Mouse (Mus musculus) hindbrain, embryonic 13.5 days (tissue): ENCODE measurements around the gene Aox3. TPM values are rescaled to one million over a fixed set of nuclear protein-coding genes. Genes with fewer than 3 reads are reported as not detected.

ENCODE experiments used
- ATAC-seq: fragments of 200-750 bp; cut with Nextera tagmentation; 2 replicates; pipeline ENCODE4 v1.8.0; 2017; ENCODE audit warnings: moderate TSS enrichment; ENCODE audit not compliant: low FRiP score
- H3K27ac ChIP-seq: fragments of 300-500 bp; sonication (generic); 2 replicates; pipeline ENCODE4 v1.5.1; 2015; ENCODE audit warnings: inconsistent platforms, mild to moderate bottlenecking, moderate library complexity
- H3K27me3 ChIP-seq: fragments of 300-500 bp; sonication (generic); 2 replicates; pipeline ENCODE4 v1.6.1; 2015; ENCODE audit warnings: mild to moderate bottlenecking, inconsistent platforms
- H3K36me3 ChIP-seq: fragments of 300-500 bp; sonication (generic); 2 replicates; pipeline ENCODE4 v1.6.1; 2015; ENCODE audit warnings: mild to moderate bottlenecking, inconsistent platforms
- H3K4me1 ChIP-seq: fragments of 300-500 bp; sonication (generic); replicated peaks from 2 replicates; pipeline ENCODE4 v1.6.1; 2015; ENCODE audit warnings: inconsistent platforms
- H3K4me2 ChIP-seq: fragments of 300-500 bp; sonication (generic); 2 replicates; pipeline ENCODE4 v1.6.1; 2015; ENCODE audit warnings: inconsistent platforms, mild to moderate bottlenecking, moderate library complexity
- H3K4me3 ChIP-seq: fragments of 300-500 bp; sonication (generic); 2 replicates; pipeline ENCODE4 v1.5.1; 2015; ENCODE audit warnings: mild to moderate bottlenecking, inconsistent platforms
- H3K9ac ChIP-seq: fragments of 300-500 bp; sonication (generic); 2 replicates; pipeline ENCODE4 v1.6.1; 2015; ENCODE audit warnings: mild to moderate bottlenecking, inconsistent platforms
- H3K9me3 ChIP-seq: fragments of 300-500 bp; sonication (generic); 2 replicates; pipeline ENCODE4 v1.6.1; 2016; ENCODE audit warnings: inconsistent platforms
- WGBS: fragments of 180-500 bp; shearing (Covaris S2); methylation state at CpG from one replicate; pipeline ENCODE4 v1.1.7; 2015; 5-methylcytosine and 5-hydroxymethylcytosine counted together
- polyA plus RNA-seq: library from polyadenylated mRNA; unstranded; fragments of >200 nt; fragmentation: Nextera tagmentation; extraction: Ambion mirVana; gene quantifications from 2 replicates; pipeline ENCODE4 v1.2.1, GENCODE M21; 2015

Gene Aox3
- polyA plus RNA-seq, 1 experiment from 2014 or later = 0.04 TPM

DNA sequence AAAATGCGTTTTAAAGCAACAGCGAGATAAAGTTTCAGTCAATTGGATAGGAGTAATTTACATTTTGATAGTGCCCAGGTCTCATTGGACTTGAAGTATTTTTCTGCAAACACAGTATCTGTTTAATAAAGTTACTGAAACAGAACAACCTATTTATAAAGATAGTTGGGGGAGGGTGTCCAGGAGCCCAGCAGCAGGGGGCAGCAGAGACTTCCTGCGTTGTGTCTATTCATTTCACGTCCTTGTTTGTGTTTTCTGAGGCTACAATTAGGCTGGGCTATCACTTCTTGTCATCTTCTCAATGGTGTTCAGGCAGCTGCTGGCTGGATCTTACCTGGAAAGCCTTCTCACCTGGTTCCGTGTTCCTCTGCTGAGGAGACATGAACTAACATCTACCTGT lies 43.8 kb downstream of the Aox3 start:
- H3K36me3 ChIP-seq = no peaks in the 10 kb centered on the region
- H3K27ac ChIP-seq = peak overlapping the region; percentile 53; the same call in 1 of the 2 replicates
- H3K4me3 ChIP-seq = no peak overlapping the region
- 51% methylated on average over 5 of the region's 5 CpGs for WGBS
- 0 out of 2 replicates have a peak, but pooled peaks have one; percentile 13 for ATAC-seq
- H3K4me2 ChIP-seq = no peak overlapping the region
- no peaks in the 10 kb centered on the region for H3K9me3 ChIP-seq
- H3K9ac ChIP-seq = no peak overlapping the region
- no peaks in the 10 kb centered on the region for H3K4me1 ChIP-seq
- H3K27me3 ChIP-seq = no peaks in the 10 kb centered on the region

DNA sequence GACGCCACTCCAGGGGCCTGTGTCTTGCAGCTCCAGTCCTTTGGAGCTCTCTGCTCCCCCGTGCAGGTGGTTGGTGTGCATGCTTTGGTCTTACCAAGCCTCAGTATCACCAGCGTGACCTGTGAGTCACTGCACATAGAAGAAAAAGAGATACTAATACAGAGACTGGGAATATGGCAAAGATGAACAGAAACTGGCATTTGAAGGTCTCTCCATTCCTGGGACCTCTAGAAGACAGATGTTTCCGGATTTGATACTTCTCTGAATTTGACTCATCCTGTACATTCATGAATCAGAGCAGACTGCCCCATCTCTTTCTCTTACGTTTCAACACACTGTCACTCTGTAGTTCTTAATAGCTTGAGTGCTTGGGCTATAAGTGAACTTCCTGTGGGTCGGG lies 57.0 kb downstream of the Aox3 start:
- no peak overlapping the region for H3K27ac ChIP-seq
- H3K27me3 ChIP-seq = no peaks in the 10 kb centered on the region
- H3K9me3 ChIP-seq = no peaks in the 10 kb centered on the region
- no peak overlapping the region for H3K4me2 ChIP-seq
- ATAC-seq = no peak
- no peak overlapping the region for H3K4me3 ChIP-seq
- H3K36me3 ChIP-seq = no peaks in the 10 kb centered on the region
- H3K4me1 ChIP-seq = no peaks in the 10 kb centered on the region
- whole genome bisulfite sequencing = 89% methylated on average over 6 of the region's 6 CpGs
- no peak overlapping the region for H3K9ac ChIP-seq

DNA sequence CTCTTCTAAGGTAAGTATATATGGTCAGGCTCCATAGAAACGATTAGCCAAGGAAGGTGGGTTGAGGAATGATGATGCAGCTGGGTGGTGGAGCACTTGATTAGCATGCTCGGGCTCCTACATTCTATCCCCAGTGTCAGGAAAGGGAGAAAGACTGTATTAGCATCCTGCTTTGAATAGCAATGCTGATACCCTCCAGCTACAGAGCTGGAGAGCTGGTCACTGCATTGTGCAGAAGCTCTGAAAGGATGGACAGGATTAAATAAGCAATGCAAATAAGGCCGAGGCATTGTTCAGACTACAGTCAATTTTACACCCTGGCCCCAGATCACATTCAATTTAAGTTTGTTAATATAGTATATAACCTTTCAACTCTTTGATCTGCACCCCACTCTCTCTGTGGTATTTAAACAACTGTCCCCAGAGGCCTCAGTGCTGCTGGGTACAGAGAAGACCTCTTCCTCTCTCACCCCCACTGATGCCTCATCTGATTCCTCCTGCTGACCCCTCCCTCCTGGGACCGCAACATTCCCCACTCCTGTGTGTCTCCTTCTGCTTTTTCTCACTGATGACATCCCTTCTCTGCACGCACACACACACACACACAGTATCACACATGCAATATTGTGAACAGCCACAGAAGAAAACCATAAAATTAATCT lies 75.7 kb downstream of the Aox3 start:
- no peak for ATAC-seq
- no peak overlapping the region for H3K27ac ChIP-seq
- 41% methylated on average over 5 of the region's 5 CpGs for WGBS

DNA sequence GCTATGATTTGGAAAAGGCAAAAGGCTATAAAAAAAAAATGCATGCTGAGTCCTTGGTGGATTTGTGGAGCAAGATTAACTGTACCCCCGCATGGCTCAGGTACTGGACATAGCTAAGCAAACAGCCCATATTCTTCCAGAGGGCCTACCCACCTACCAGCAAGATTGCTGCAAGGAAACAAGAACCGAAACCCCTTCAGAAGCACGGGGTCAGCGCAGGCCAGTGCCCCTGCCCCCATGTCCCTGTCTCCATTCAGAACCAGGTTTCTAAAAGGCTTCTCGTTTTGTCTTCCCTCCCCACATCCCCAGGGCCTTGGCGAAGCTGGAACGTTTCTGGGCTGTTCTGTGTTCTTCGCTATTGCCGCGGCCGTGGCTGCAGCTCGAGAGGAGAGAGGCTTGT lies 81.4 kb downstream of the Aox3 start:
- no peaks in the 10 kb centered on the region for H3K36me3 ChIP-seq
- H3K9me3 ChIP-seq = no peaks in the 10 kb centered on the region
- 87% methylated on average over 12 of the region's 12 CpGs for WGBS
- no peaks in the 10 kb centered on the region for H3K27me3 ChIP-seq
- no peak for ATAC-seq
- H3K4me1 ChIP-seq = no peaks in the 10 kb centered on the region
- no peak overlapping the region for H3K4me2 ChIP-seq
- no peak overlapping the region for H3K9ac ChIP-seq
- H3K4me3 ChIP-seq = no peak overlapping the region
- no peak overlapping the region for H3K27ac ChIP-seq

More for the DNA sequence above, 75.7 kb downstream of the Aox3 start:
- Histone ChIP-seq H3K9ac (no peak overlapping the region), H3K36me3 (no peaks in the 10 kb centered on the region), H3K4me1 (peaks cover 3% of the 10 kb centered on the region; the same call in 1 of the 2 replicates), H3K4me2 (no peak overlapping the region), H3K4me3 (no peak overlapping the region), H3K9me3 (no peaks in the 10 kb centered on the region), H3K27me3 (no peaks in the 10 kb centered on the region)

DNA sequence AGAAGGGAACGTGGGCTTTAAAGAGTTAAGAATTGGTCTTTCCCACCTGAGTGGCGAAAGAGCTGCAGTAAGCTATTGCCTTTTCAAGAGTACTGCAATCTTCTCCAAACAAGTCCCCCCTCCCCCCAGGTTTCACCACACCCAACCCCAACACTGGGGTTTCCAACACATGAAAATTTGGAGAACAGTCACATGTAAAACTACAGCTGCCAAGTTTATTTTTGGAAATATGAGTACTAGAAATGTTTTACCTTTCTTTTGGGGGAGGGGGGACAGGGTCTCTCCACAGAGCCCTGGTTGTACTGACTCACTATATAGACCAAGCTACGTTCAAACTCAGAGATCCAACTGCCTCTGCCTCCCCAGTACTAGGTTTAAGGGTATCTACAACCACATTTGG lies 82.1 kb downstream of the Aox3 start:
- H3K4me3 ChIP-seq = no peak overlapping the region
- H3K36me3 ChIP-seq = no peaks in the 10 kb centered on the region
- no peaks in the 10 kb centered on the region for H3K27me3 ChIP-seq
- WGBS = 81% methylated on average over 3 of the region's 3 CpGs
- H3K27ac ChIP-seq = no peak overlapping the region
- H3K4me1 ChIP-seq = no peaks in the 10 kb centered on the region
- H3K4me2 ChIP-seq = no peak overlapping the region
- H3K9me3 ChIP-seq = no peaks in the 10 kb centered on the region
- no peak for ATAC-seq
- no peak overlapping the region for H3K9ac ChIP-seq

DNA sequence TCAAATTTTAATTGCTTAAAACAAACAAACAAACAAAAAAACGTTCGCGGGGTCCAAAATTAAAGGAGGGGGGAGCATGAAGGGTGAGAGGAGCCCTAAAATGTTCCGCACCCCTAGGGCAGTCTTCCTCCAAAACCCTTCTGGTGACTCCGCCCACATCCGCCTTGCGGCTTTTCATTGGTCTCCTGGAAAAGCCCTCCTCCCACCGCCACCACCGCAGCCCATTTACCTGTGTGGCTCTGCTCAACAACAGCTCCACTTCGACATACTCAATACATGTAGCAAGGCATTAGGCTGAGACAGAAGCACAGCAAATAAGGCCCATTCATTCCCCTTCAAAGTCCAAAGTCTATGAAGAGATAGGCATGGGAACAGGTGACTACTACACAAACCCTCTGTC lies 82.6 kb downstream of the Aox3 start:
- Histone ChIP-seq H3K27ac (no peak overlapping the region), H3K4me3 (no peak overlapping the region), H3K27me3 (no peaks in the 10 kb centered on the region), H3K36me3 (no peaks in the 10 kb centered on the region), H3K4me2 (0 out of 2 replicates have a peak overlapping the region, but pooled peaks have one; percentile 8), H3K9ac (no peak overlapping the region), H3K4me1 (no peaks in the 10 kb centered on the region), H3K9me3 (no peaks in the 10 kb centered on the region)
- WGBS = 14% methylated on average over 10 of the region's 10 CpGs
- ATAC-seq = no peak

DNA sequence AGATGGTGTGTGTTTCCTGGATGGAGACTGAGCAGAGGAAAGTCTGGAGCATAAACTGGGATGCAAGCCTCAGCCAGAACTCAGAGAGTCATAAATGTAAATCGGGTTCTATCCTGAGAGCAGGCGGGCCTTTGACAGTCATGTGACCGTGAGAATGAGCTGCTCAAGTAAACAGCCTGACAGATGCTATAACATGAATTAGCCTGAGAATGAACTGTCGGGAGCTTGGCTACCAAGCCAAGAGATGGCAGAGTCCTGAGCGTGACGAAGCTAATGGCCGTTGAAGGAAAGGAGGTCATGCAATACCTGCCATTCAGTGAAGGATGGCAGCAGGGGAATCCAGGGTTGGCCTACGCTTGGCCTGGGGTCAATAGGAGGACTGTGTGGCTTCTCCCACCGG lies 84.1 kb downstream of the Aox3 start:
- H3K4me1 ChIP-seq = no peaks in the 10 kb centered on the region
- no peak for ATAC-seq
- H3K27me3 ChIP-seq = no peaks in the 10 kb centered on the region
- 63% methylated on average over 9 of the region's 9 CpGs for whole genome bisulfite sequencing
- no peak overlapping the region for H3K4me2 ChIP-seq
- H3K36me3 ChIP-seq = no peaks in the 10 kb centered on the region
- no peak overlapping the region for H3K9ac ChIP-seq
- no peaks in the 10 kb centered on the region for H3K9me3 ChIP-seq
- H3K27ac ChIP-seq = no peak overlapping the region
- H3K4me3 ChIP-seq = no peak overlapping the region

DNA sequence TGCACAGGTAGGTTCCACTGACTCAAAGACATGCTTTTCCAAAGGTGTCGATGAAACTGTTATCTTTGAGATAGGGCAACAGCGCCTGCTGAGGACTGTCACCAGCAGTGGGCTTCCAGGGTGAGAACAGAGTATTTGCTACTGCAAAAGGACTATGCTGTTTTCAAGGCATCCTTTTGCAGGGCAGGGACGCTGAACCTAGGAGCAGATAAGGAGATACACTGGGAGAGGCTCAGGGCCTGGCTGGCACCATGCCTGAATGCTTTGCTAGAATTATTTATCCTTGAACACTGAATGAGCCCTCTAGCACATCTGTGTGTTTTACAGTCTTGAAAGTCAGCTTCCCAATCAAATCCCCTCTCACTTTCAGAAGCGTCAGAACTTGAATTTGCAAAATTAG lies 85.5 kb downstream of the Aox3 start:
- Histone ChIP-seq H3K9me3 (no peaks in the 10 kb centered on the region), H3K4me1 (no peaks in the 10 kb centered on the region), H3K9ac (no peak overlapping the region), H3K4me2 (no peak overlapping the region), H3K27me3 (no peaks in the 10 kb centered on the region), H3K27ac (no peak overlapping the region), H3K36me3 (no peaks in the 10 kb centered on the region), H3K4me3 (no peak overlapping the region)
- 87% methylated on average over 4 of the region's 4 CpGs for WGBS
- ATAC-seq = no peak

DNA sequence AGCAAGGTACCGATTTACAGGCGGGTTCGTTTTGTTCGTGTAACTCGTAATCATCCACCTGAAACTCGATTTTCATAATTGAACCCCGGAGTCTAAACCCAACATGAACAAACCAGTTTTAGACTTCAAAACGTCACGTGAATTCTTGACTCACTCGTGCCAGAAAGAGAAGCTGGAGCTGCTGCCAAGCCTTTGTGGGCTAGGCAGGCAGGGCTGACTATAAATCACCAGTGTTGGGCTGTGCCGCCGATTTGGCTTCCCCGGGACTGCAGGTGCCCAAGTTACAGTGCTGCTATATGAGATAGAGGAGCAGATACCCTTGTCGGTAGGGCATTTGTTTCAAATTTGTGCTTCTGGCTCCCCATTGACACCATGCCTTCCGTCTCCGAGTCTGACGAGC lies 97.3 kb downstream of the Aox3 start, which contains the start of gene Aox4:
TSS of gene Aox4 (plus strand) at position 195 of the 400 bp plus-strand sequence.
- no peaks in the 10 kb centered on the region for H3K9me3 ChIP-seq
- no peak within 1 kb of the TSS for H3K27ac ChIP-seq
- no peaks in the 10 kb centered on the region for H3K4me1 ChIP-seq
- H3K9ac ChIP-seq = no peak within 1 kb of the TSS
- 82% methylated on average over 17 of the region's 17 CpGs for WGBS
- no peak within 1 kb of the TSS for H3K4me2 ChIP-seq
- ATAC-seq = no peak
- no peaks in the 10 kb centered on the region for H3K36me3 ChIP-seq
- H3K4me3 ChIP-seq = no peak within 1 kb of the TSS
- no peaks in the 10 kb centered on the region for H3K27me3 ChIP-seq

DNA sequence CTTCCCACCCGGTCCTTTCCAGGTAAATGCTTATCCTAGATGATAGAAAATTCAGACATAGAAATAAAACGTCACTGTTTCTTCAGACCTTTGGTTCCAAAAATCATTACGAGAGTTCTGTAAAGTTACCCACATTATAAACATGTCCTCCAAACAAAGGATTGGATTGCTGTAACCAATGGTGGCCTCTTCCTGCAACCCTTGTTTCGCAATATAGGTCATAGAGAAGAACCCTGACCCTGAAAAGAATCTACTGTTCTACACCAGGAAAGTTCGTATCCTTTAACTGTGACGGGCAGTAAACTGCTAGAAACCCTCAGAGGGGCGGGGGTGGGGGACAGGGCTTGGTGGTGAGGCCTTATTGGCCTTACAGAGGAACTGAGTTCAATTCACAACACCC lies 99.9 kb downstream of the Aox3 start:
- H3K27ac ChIP-seq = no peak overlapping the region
- H3K4me1 ChIP-seq = no peaks in the 10 kb centered on the region
- H3K4me3 ChIP-seq = no peak overlapping the region
- H3K4me2 ChIP-seq = no peak overlapping the region
- 90% methylated on average over 7 of the region's 7 CpGs for WGBS
- H3K9ac ChIP-seq = no peak overlapping the region
- no peaks in the 10 kb centered on the region for H3K36me3 ChIP-seq
- no peak for ATAC-seq
- H3K27me3 ChIP-seq = no peaks in the 10 kb centered on the region
- H3K9me3 ChIP-seq = no peaks in the 10 kb centered on the region

DNA sequence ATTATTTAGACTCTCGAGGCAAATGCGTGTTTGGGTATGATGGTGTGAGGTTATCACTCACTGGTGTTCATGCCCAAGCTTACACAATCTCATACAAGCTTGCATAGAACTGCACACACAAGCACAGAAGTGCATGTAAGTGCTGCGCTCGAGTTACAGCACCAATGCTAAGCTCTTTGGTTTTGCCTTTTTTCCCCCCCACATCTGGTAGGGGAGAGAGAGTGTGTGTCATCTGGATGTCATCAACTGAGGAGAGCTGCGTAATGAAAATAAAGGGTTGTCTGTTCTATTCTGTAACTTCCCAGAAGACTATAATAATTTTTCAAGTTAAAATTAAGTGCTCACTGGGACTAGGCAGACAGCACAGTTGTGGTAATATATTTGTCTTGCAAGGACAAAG lies 100.9 kb downstream of the Aox3 start:
- no peak overlapping the region for H3K9ac ChIP-seq
- no peaks in the 10 kb centered on the region for H3K9me3 ChIP-seq
- H3K4me2 ChIP-seq = no peak overlapping the region
- no peaks in the 10 kb centered on the region for H3K36me3 ChIP-seq
- no peak overlapping the region for H3K27ac ChIP-seq
- no peak for ATAC-seq
- 80% methylated on average over 5 of the region's 5 CpGs for WGBS
- H3K27me3 ChIP-seq = no peaks in the 10 kb centered on the region
- H3K4me3 ChIP-seq = no peak overlapping the region
- no peaks in the 10 kb centered on the region for H3K4me1 ChIP-seq

DNA sequence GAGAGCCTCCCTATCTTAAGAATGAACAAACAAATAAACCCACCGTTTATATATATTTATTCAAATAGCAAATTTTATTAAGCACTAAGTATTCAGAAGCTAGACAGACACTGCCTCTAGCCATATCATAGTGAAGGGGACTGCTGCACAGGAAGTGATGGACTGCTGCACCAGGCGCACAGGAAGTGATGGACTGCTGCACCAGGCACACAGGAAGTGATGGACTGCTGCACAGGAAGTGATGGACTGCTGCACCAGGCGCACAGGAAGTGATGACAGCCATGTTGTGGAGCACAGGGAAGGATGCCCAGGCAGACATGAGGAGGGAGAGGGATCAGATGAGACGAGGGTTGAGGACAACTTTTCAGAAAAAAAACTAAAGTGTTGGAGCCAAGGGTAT lies 102.4 kb downstream of the Aox3 start:
- H3K27ac ChIP-seq = no peak overlapping the region
- no peak overlapping the region for H3K4me3 ChIP-seq
- H3K9me3 ChIP-seq = no peaks in the 10 kb centered on the region
- 96% methylated on average over 4 of the region's 4 CpGs for WGBS
- no peaks in the 10 kb centered on the region for H3K36me3 ChIP-seq
- H3K27me3 ChIP-seq = no peaks in the 10 kb centered on the region
- no peaks in the 10 kb centered on the region for H3K4me1 ChIP-seq
- H3K4me2 ChIP-seq = no peak overlapping the region
- ATAC-seq = no peak
- H3K9ac ChIP-seq = no peak overlapping the region

DNA sequence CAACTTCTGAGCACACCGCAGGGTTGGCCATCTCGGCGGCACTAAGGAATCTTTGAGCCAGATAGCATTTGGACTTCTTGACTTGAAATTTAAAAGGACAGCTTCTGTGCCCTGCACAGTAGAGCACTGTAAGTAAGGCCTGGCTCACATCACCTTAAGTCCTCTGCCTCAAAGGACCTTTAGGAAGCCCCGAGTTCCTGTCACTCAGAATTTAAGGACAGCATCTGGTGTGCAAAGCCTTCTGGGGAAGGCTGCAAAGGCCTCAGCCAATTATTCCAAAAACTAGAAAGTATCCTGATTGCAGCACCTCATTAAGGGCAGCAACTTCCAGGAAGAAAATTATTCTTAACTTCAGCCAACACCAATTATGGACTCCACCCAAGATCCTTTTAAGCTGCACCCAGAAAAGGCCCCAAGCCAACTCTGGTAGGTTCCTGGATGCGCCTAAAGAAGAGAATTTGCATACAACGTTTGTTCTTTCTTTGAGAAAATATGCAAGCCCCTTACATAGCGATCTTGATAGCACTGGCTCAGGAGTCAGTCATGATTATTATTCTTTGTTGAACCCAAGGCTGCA lies 103.1 kb downstream of the Aox3 start:
- Histone ChIP-seq H3K9me3 (no peaks in the 10 kb centered on the region), H3K27me3 (no peaks in the 10 kb centered on the region), H3K4me1 (no peaks in the 10 kb centered on the region), H3K4me2 (no peak overlapping the region), H3K36me3 (no peaks in the 10 kb centered on the region), H3K4me3 (no peak overlapping the region), H3K27ac (no peak overlapping the region), H3K9ac (no peak overlapping the region)
- ATAC-seq = no peak
- WGBS = 85% methylated on average over 7 of the region's 7 CpGs
